Mouse (Mus musculus): ENCODE measurements around the gene Tssk1.

GRCm38 (mm10) chr16:17891567-17891959, 2.5 kb upstream of the Tssk1 start, which contains the start of gene Gm20518:
- TF ChIP-seq GATA1 (IDR thresholded peaks at IDR 0.05; ENCODE audit: low read length) (no peak), TAL1 (IDR thresholded peaks at IDR 0.05; ENCODE audit: low read length) (no peak)
